Mouse (Mus musculus): Measurements from ENCODE around the gene Banp. TPM values are rescaled to one million over a fixed set of nuclear protein-coding genes. Genes with fewer than 3 reads are reported as not detected.
A peak's percentile ranks its signal among the peaks of the same experiment; 100 is the strongest.

Banp gene
- polyA plus RNA-seq, 1 experiment from 2014 or later = 15.2 TPM

- Histone ChIP-seq H3K36me3 (replicated peaks) (no peaks in the 10 kb centered on the region), H3K27me3 (no peaks in the 10 kb centered on the region; the same call in 1 of the 2 replicates), H3K9ac (no peak overlapping the region), H3K27ac (replicated peaks) (no peak overlapping the region), H3K4me1 (replicated peaks) (no peaks in the 10 kb centered on the region), H3K4me3 (replicated peaks) (no peak overlapping the region), H3K4me2 (no peak overlapping the region), H3K9me3 (replicated peaks) (no peaks in the 10 kb centered on the region)
- no peak for ATAC-seq (ENCODE audit: insufficient read depth)
- 49% methylated on average over 8 of the region's 8 CpGs for WGBS (ENCODE audit: insufficient replicate concordance)
Measured at GRCm38 (mm10) chr8:121926266-121926665, 23.3 kb upstream of the Banp start.

GRCm38 (mm10) chr8:121927316-121927715 lies 22.2 kb upstream of the Banp start:
- H3K27ac ChIP-seq (replicated peaks) = no peak overlapping the region
- H3K36me3 ChIP-seq (replicated peaks) = no peaks in the 10 kb centered on the region
- no peak overlapping the region for H3K9ac ChIP-seq
- no peaks in the 10 kb centered on the region for H3K4me1 ChIP-seq (replicated peaks)
- H3K9me3 ChIP-seq (replicated peaks) = no peaks in the 10 kb centered on the region
- H3K4me2 ChIP-seq = no peak overlapping the region
- no peaks in the 10 kb centered on the region; the same call in 1 of the 2 replicates for H3K27me3 ChIP-seq
- WGBS (ENCODE audit: insufficient replicate concordance) = 34% methylated on average over 8 of the region's 8 CpGs
- no peak overlapping the region for H3K4me3 ChIP-seq (replicated peaks)
- peak; percentile 32; the same call in 1 of the 2 replicates for ATAC-seq (ENCODE audit: insufficient read depth)

DNA sequence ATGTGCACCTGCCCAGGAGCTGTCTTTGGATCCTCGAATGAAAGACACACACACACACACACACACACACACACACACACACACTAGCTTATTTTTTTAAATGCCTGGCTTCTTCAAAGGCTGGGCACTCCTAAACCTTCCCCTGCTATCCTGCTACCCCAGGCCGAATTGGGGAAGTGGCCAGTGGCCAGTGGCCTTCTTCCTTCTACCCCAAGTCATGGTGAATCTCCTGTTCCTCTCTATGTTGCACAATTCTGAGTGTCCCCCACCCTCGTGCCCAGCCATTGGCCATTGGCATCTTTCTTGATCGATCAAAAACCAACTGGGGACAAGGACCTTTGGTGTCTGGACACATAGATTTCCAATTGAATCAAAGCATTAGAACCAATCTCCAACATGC lies 19.5 kb upstream of the Banp start:
- H3K27ac ChIP-seq (replicated peaks) = no peak overlapping the region
- H3K27me3 ChIP-seq = no peaks in the 10 kb centered on the region; the same call in 1 of the 2 replicates
- ATAC-seq (ENCODE audit: insufficient read depth) = no peak
- H3K9ac ChIP-seq = no peak overlapping the region
- H3K4me2 ChIP-seq = no peak overlapping the region
- H3K36me3 ChIP-seq (replicated peaks) = no peaks in the 10 kb centered on the region
- no peaks in the 10 kb centered on the region for H3K9me3 ChIP-seq (replicated peaks)
- H3K4me1 ChIP-seq (replicated peaks) = peaks cover 5% of the 10 kb centered on the region; the same call in 1 of the 2 replicates
- WGBS (ENCODE audit: insufficient replicate concordance) = 55% methylated on average over 4 of the region's 4 CpGs
- H3K4me3 ChIP-seq (replicated peaks) = no peak overlapping the region

DNA sequence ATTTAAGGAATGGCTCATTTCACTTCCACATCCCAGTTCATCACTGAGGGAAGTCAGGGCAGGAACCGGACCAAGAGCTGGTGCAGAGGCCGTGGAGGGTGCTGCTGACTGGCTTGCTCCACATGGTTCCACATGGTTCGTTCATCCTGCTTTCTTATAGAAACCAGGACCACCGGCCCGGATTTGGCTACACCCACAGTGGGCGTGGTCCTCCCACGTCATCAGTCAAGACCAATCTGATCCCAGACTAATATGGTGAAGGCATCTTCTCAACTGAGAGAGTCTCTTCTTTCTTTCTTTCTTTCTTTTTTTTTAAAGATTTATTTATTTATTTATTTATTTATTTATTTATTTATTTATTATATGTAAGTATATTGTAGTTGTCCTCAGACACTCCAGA lies 18.0 kb upstream of the Banp start:
- Histone ChIP-seq H3K27me3 (no peaks in the 10 kb centered on the region; the same call in 1 of the 2 replicates), H3K4me1 (replicated peaks) (peaks cover 5% of the 10 kb centered on the region; the same call in 1 of the 2 replicates), H3K4me3 (replicated peaks) (no peak overlapping the region), H3K4me2 (no peak overlapping the region), H3K36me3 (replicated peaks) (no peaks in the 10 kb centered on the region), H3K9me3 (replicated peaks) (no peaks in the 10 kb centered on the region), H3K27ac (replicated peaks) (no peak overlapping the region), H3K9ac (no peak overlapping the region)
- no peak for ATAC-seq (ENCODE audit: insufficient read depth)
- WGBS (ENCODE audit: insufficient replicate concordance) = 55% methylated on average over 7 of the region's 7 CpGs

GRCm38 (mm10) chr8:121932026-121932667 lies 17.4 kb upstream of the Banp start:
- no peak overlapping the region for H3K27ac ChIP-seq (replicated peaks)
- 64% methylated on average over 12 of the region's 12 CpGs for WGBS (ENCODE audit: insufficient replicate concordance)

DNA sequence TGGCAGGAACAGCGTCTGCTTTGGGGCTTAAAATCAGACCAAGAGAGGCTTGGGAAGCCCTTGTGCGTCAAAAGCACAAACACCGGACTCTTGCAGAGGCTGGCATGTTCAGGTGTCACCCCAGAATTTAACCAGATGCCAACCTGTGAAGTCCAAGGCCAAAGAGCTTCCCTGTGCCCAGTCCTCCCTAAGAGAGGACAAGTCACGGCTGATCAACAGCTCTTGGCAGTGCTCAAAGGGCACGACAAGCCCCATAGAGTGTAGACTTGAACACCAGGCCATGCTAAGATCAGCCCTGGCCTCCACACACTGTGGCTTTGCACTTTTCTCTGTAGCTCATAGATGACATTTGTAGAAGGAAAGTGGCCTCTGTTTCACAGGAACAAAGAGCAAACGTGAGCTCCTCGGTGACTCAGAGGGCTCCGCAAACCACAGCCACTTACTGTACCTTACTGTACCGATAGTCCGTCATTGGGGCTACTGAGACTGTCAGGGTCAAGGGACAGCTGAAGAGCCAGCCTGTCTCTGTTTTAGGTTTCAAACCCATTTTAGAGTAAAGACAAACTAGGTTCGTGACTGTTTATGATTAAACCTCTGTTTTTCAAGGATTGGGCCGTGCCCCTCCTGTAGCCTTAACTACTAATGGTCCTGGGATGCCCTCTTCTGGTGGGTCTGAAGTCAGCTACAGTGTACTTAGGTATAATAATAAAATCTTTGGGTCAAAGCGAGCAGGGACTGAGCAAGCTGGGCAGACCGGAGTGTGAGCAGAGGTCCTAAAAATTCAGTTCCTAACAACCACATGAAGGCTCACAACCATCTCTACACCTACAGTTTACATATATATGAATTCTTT lies 16.7 kb upstream of the Banp start:
- no peak overlapping the region for H3K9ac ChIP-seq
- H3K4me2 ChIP-seq = no peak overlapping the region
- no peaks in the 10 kb centered on the region for H3K36me3 ChIP-seq (replicated peaks)
- 73% methylated on average over 14 of the region's 14 CpGs for WGBS (ENCODE audit: insufficient replicate concordance)
- peaks cover 5% of the 10 kb centered on the region; the same call in 1 of the 2 replicates for H3K4me1 ChIP-seq (replicated peaks)
- H3K4me3 ChIP-seq (replicated peaks) = no peak overlapping the region
- no peaks in the 10 kb centered on the region; the same call in 1 of the 2 replicates for H3K27me3 ChIP-seq
- ATAC-seq (ENCODE audit: insufficient read depth) = no peak
- H3K27ac ChIP-seq (replicated peaks) = no peak overlapping the region
- no peaks in the 10 kb centered on the region for H3K9me3 ChIP-seq (replicated peaks)

More at GRCm38 (mm10) chr8:121932026-121932667, 17.4 kb upstream of the Banp start:
- Histone ChIP-seq H3K4me2 (no peak overlapping the region), H3K27me3 (no peaks in the 10 kb centered on the region; the same call in 1 of the 2 replicates), H3K9me3 (replicated peaks) (no peaks in the 10 kb centered on the region), H3K9ac (no peak overlapping the region), H3K4me1 (replicated peaks) (peaks cover 5% of the 10 kb centered on the region; the same call in 1 of the 2 replicates), H3K36me3 (replicated peaks) (no peaks in the 10 kb centered on the region), H3K4me3 (replicated peaks) (no peak overlapping the region)
- no peak for ATAC-seq (ENCODE audit: insufficient read depth)

- H3K36me3 ChIP-seq (replicated peaks) = no peaks in the 10 kb centered on the region
- peaks cover 5% of the 10 kb centered on the region; the same call in 1 of the 2 replicates for H3K4me1 ChIP-seq (replicated peaks)
- H3K9ac ChIP-seq = no peak overlapping the region
- no peaks in the 10 kb centered on the region for H3K9me3 ChIP-seq (replicated peaks)
- WGBS (ENCODE audit: insufficient replicate concordance) = 25% methylated on average over 4 of the region's 4 CpGs
- no peak for ATAC-seq (ENCODE audit: insufficient read depth)
- 0 out of 2 replicates have a peak, but pooled peaks cover 2% of the 10 kb centered on the region for H3K27me3 ChIP-seq
- no peak overlapping the region for H3K27ac ChIP-seq (replicated peaks)
- no peak overlapping the region for H3K4me3 ChIP-seq (replicated peaks)
- no peak overlapping the region for H3K4me2 ChIP-seq
Measured at GRCm38 (mm10) chr8:121934506-121934905, 15.0 kb upstream of the Banp start.

DNA sequence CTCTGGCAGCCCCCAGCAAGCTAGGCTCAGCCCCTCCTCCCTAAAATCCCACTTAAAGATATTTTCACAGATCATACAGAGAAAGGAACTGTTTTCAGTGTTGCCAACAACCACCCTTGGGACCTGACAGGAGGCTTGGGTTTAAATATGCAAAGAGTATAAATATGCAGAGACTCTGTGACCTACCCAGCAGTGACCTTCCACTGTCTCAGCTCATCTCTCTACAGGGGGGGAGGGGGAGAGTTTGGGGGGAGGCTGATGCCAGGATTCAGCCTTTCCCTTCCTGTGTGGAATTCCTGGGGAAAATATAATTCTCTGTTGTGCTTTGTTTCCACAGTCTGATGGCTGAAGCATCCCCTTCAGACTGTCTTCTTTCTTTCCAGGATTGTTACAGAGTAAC lies 14.6 kb upstream of the Banp start:
- peaks cover 5% of the 10 kb centered on the region; the same call in 1 of the 2 replicates for H3K4me1 ChIP-seq (replicated peaks)
- H3K36me3 ChIP-seq (replicated peaks) = no peaks in the 10 kb centered on the region
- no peak overlapping the region for H3K4me2 ChIP-seq
- H3K9ac ChIP-seq = no peak overlapping the region
- 0 out of 2 replicates have a peak, but pooled peaks cover 5% of the 10 kb centered on the region for H3K27me3 ChIP-seq
- no peak overlapping the region for H3K4me3 ChIP-seq (replicated peaks)
- no peak overlapping the region for H3K27ac ChIP-seq (replicated peaks)
- no peaks in the 10 kb centered on the region for H3K9me3 ChIP-seq (replicated peaks)
- ATAC-seq (ENCODE audit: insufficient read depth) = no peak

DNA sequence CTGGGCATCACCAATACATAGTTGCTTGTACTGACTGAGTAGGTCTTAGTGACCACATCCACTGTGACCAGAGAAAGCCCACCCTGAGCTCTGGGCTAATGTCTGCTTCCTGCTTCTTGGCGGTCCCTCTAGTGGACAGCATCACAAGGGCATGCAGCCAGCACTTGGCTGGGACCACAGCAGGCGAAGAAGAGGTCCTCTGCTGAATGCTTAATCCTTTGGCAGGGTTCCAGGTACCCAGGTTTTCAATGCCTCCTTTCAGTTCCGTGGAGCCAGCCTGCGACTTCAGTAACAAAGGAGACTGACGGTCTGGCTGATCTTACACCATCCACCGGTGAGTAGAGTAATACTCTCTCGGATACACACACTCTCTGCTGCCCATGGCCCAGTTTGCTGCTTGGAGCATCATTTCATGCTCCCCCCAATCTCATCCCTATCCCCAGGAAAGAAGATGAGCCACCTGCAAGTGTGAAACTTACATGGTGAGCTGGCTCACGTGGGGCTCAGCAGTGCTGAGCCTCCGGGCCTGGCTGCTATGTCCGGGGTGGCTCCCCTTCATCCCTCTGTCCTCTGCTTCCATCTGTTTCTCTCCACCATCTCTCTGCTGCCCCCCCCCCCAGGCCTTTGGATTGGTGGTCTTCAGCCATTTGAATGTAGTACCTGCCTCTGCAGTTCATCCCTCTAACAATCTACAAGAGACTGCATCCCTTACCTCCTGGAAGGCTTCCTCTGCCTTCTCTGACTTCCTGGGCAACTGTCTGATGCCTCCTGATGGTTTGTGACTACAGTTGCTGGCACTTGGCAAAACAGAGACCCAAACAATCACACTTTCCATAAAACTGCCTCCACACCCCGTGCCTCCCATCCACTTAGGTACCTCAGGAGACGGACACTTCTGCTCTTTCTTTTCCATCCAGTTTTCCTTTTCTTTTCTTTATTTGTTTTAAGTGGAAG lies 13.9 kb upstream of the Banp start:
- H3K9me3 ChIP-seq (replicated peaks) = no peaks in the 10 kb centered on the region
- WGBS (ENCODE audit: insufficient replicate concordance) = 56% methylated on average over 12 of the region's 12 CpGs
- no peak overlapping the region for H3K4me2 ChIP-seq
- ATAC-seq (ENCODE audit: insufficient read depth) = no peak
- H3K27me3 ChIP-seq = 0 out of 2 replicates have a peak, but pooled peaks cover 5% of the 10 kb centered on the region
- peaks cover 5% of the 10 kb centered on the region; the same call in 1 of the 2 replicates for H3K4me1 ChIP-seq (replicated peaks)
- no peak overlapping the region for H3K4me3 ChIP-seq (replicated peaks)
- H3K36me3 ChIP-seq (replicated peaks) = no peaks in the 10 kb centered on the region
- no peak overlapping the region for H3K9ac ChIP-seq
- no peak overlapping the region for H3K27ac ChIP-seq (replicated peaks)

DNA sequence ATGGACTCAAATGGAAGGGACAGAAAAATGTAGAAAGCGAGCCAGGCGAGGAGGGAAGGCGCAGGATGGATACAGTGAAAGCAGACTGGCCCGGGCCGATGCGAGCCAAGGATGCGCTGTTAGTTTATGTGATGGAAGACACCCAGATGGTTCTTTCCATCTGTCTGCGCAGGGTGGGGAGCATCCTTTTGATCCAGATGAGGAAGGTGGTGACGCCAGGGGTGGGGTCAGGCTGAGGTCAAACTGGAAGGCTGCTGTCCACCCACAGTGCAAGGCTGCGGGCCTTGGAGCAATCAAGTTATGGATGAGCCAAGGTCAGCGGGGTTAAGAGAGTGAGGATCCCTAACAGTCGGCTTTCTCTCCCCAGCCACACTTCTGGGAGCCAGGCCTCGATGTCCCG lies 13.2 kb upstream of the Banp start:
- H3K4me3 ChIP-seq (replicated peaks) = no peak overlapping the region
- no peak for ATAC-seq (ENCODE audit: insufficient read depth)
- 75% methylated on average over 14 of the region's 14 CpGs for WGBS (ENCODE audit: insufficient replicate concordance)

More for the DNA sequence above, 13.2 kb upstream of the Banp start:
- Histone ChIP-seq H3K9me3 (replicated peaks) (no peaks in the 10 kb centered on the region), H3K27me3 (peaks cover 11% of the 10 kb centered on the region; the same call in 1 of the 2 replicates), H3K9ac (no peak overlapping the region), H3K4me2 (no peak overlapping the region), H3K27ac (replicated peaks) (no peak overlapping the region), H3K4me1 (replicated peaks) (peaks cover 5% of the 10 kb centered on the region; the same call in 1 of the 2 replicates), H3K36me3 (replicated peaks) (no peaks in the 10 kb centered on the region)
